Mouse (Mus musculus) CH12.LX (cell line): ENCODE data around the gene Podxl2. TPM values are rescaled to one million over a fixed set of nuclear protein-coding genes. Genes with fewer than 3 reads are reported as not detected.

Experiments
- DNase-seq: peaks from one replicate; pipeline ENCODE4 v3.0.0-alpha.2; 2013; ENCODE audit errors: extremely low read depth
- H3K27ac ChIP-seq: 2 replicates; pipeline ENCODE4 v1.5.1; 2012; ENCODE audit warnings: low read depth, mild to moderate bottlenecking, control low read depth, moderate library complexity; ENCODE audit not compliant: insufficient read depth
- H3K27me3 ChIP-seq: replicated peaks from 2 replicates; pipeline ENCODE3; 2012; ENCODE audit warnings: inconsistent platforms
- H3K36me3 ChIP-seq, 2 experiments: replicated peaks in 1 of 2; 2 replicates each; pipeline versions ENCODE3 to v1.6.1; 2012; ENCODE audit warnings: inconsistent platforms in 1 of 2, low read length in 1 of 2, mild to moderate bottlenecking in 1 of 2, mixed read lengths in 1 of 2, moderate library complexity in 1 of 2; ENCODE audit not compliant: control insufficient read depth in 1 of 2, insufficient read depth in 1 of 2
- H3K4me1 ChIP-seq, 2 experiments: 2 replicates each; pipeline ENCODE4 v1.6.1; 2012; ENCODE audit warnings: inconsistent platforms in 1 of 2, moderate library complexity in 1 of 2; ENCODE audit not compliant: insufficient read depth in 2 of 2, control insufficient read depth in 1 of 2
- H3K4me2 ChIP-seq: 2 replicates; pipeline ENCODE4 v1.6.1; 2012; ENCODE audit warnings: low read depth, mild to moderate bottlenecking, control low read depth; ENCODE audit not compliant: poor library complexity, insufficient read depth, severe bottlenecking
- H3K4me3 ChIP-seq, 3 experiments: fragments of 150-350 bp in 1 of 3; sonication (generic) in 1 of 3; replicated peaks in 1 of 3; 2 replicates each; pipeline versions ENCODE3 to v1.5.1; 2011 to 2012; ENCODE audit warnings: low read depth in 2 of 3, low read length in 2 of 3, mild to moderate bottlenecking in 2 of 3, moderate library complexity in 2 of 3, control low read depth in 1 of 3, improper control_type of control experiment in 1 of 3, inconsistent platforms in 1 of 3, mixed read lengths in 1 of 3; ENCODE audit not compliant: poor library complexity in 1 of 3
- H3K79me2 ChIP-seq: replicated peaks from 2 replicates; pipeline ENCODE4 v1.6.1; 2012; ENCODE audit warnings: mild to moderate bottlenecking, moderate library complexity; ENCODE audit not compliant: control insufficient read depth, poor library complexity, insufficient read depth, severe bottlenecking; ENCODE audit errors: extremely low read depth
- H3K9ac ChIP-seq: 2 replicates; pipeline ENCODE4 v1.6.1; 2012; ENCODE audit warnings: low read depth, mild to moderate bottlenecking, control low read depth, moderate library complexity; ENCODE audit not compliant: insufficient read depth
- H3K9me3 ChIP-seq: replicated peaks from 2 replicates; pipeline ENCODE3; 2012; ENCODE audit warnings: low read length, inconsistent platforms, mixed read lengths
- BHLHE40 ChIP-seq: IDR thresholded peaks from 2 replicates; pipeline ENCODE4 v1.6.1; 2011; ENCODE audit warnings: mild to moderate bottlenecking, low read depth, low read length, improper control_type of control experiment
- CHD2 ChIP-seq: IDR thresholded peaks from 2 replicates; pipeline ENCODE4 v1.6.1; 2011; ENCODE audit warnings: low read length, improper control_type of control experiment
- CTCF ChIP-seq, 2 experiments: IDR thresholded peaks in 1 of 2; conservative IDR thresholded peaks in 1 of 2; 2 replicates each; pipeline ENCODE4 v1.5.1; 2011 to 2012; ENCODE audit warnings: low read depth in 2 of 2, low read length in 2 of 2, improper control_type of control experiment in 1 of 2, inconsistent platforms in 1 of 2, mild to moderate bottlenecking in 1 of 2, moderate library complexity in 1 of 2
- EP300 ChIP-seq: IDR thresholded peaks from 2 replicates; pipeline ENCODE4 v1.6.1; 2011; ENCODE audit warnings: low read length, improper control_type of control experiment
- ETS1 ChIP-seq: conservative IDR thresholded peaks from 2 replicates; pipeline ENCODE4 v1.6.1; 2012; ENCODE audit warnings: low read depth, mild to moderate bottlenecking, inconsistent platforms, low read length, improper control_type of control experiment, moderate library complexity
- HCFC1 ChIP-seq: IDR thresholded peaks from 2 replicates; pipeline ENCODE4 v1.6.1; 2012; ENCODE audit warnings: low read depth, mild to moderate bottlenecking, inconsistent platforms, low read length, improper control_type of control experiment
- IRF4 ChIP-seq: IDR thresholded peaks from 2 replicates; pipeline ENCODE4 v1.6.1; 2014; ENCODE audit warnings: low read depth, mild to moderate bottlenecking, inconsistent platforms, low read length, improper control_type of control experiment
- JUN ChIP-seq: IDR thresholded peaks from 2 replicates; pipeline ENCODE4 v1.6.1; 2011; ENCODE audit warnings: low read depth, mild to moderate bottlenecking, low read length, improper control_type of control experiment, moderate library complexity; ENCODE audit not compliant: insufficient read depth
- JUND ChIP-seq: conservative IDR thresholded peaks from 2 replicates; pipeline ENCODE4 v1.6.1; 2011; ENCODE audit warnings: low read depth, low read length, improper control_type of control experiment
- KAT2A ChIP-seq: IDR thresholded peaks from 2 replicates; pipeline ENCODE4 v1.6.1; 2012; ENCODE audit warnings: low read length, improper control_type of control experiment, inconsistent platforms; ENCODE audit not compliant: insufficient replicate concordance
- MAX ChIP-seq: IDR thresholded peaks from 2 replicates; pipeline ENCODE4 v1.6.1; 2011; ENCODE audit warnings: low read length, improper control_type of control experiment
- MAZ ChIP-seq: IDR thresholded peaks from 2 replicates; pipeline ENCODE4 v1.6.1; 2012; ENCODE audit warnings: low read depth, mild to moderate bottlenecking, inconsistent platforms, low read length, improper control_type of control experiment, moderate library complexity
- MEF2A ChIP-seq: IDR thresholded peaks from 2 replicates; pipeline ENCODE4 v1.6.1; 2014; ENCODE audit warnings: low read depth, mild to moderate bottlenecking, inconsistent platforms, low read length, improper control_type of control experiment, borderline replicate concordance
- MXI1 ChIP-seq: IDR thresholded peaks from 2 replicates; pipeline ENCODE4 v1.6.1; 2011; ENCODE audit warnings: mild to moderate bottlenecking, low read depth, low read length, improper control_type of control experiment
- MYC ChIP-seq: IDR thresholded peaks from 2 replicates; pipeline ENCODE4 v1.6.1; 2011; ENCODE audit warnings: low read depth, mild to moderate bottlenecking, improper control_type of control experiment, low read length
- NRF1 ChIP-seq: IDR thresholded peaks from 2 replicates; pipeline ENCODE4 v1.6.1; 2014; ENCODE audit warnings: low read depth, mild to moderate bottlenecking, inconsistent platforms, low read length, improper control_type of control experiment, moderate library complexity
- POLR2A ChIP-seq: IDR thresholded peaks from 2 replicates; pipeline ENCODE4 v1.6.1; 2011; ENCODE audit warnings: low read depth, mild to moderate bottlenecking, improper control_type of control experiment, low read length
- RCOR1 ChIP-seq: conservative IDR thresholded peaks from 2 replicates; pipeline ENCODE4 v1.6.1; 2012; ENCODE audit warnings: low read depth, mild to moderate bottlenecking, inconsistent platforms, low read length, improper control_type of control experiment
- SIN3A ChIP-seq: IDR thresholded peaks from 2 replicates; pipeline ENCODE4 v1.6.1; 2012; ENCODE audit warnings: low read length, improper control_type of control experiment, inconsistent platforms
- SMC3 ChIP-seq: IDR thresholded peaks from 2 replicates; pipeline ENCODE4 v1.6.1; 2011; ENCODE audit warnings: low read depth, low read length, improper control_type of control experiment
- TBP ChIP-seq: conservative IDR thresholded peaks from 2 replicates; pipeline ENCODE4 v1.6.1; 2011; ENCODE audit warnings: low read depth, low read length, improper control_type of control experiment
- TCF12 ChIP-seq: IDR thresholded peaks from 2 replicates; pipeline ENCODE4 v1.6.1; 2014; ENCODE audit warnings: low read depth, mild to moderate bottlenecking, inconsistent platforms, low read length, improper control_type of control experiment
- USF1 ChIP-seq: IDR thresholded peaks from 2 replicates; pipeline ENCODE4 v1.6.1; 2014; ENCODE audit warnings: low read depth, mild to moderate bottlenecking, inconsistent platforms, low read length, improper control_type of control experiment
- USF2 ChIP-seq: conservative IDR thresholded peaks from 2 replicates; pipeline ENCODE4 v1.6.1; 2011; ENCODE audit warnings: low read depth, low read length, improper control_type of control experiment
- ZC3H11A ChIP-seq: IDR thresholded peaks from 2 replicates; pipeline ENCODE4 v1.6.1; 2012; ENCODE audit warnings: low read depth, mild to moderate bottlenecking, inconsistent platforms, low read length, improper control_type of control experiment
- ZKSCAN1 ChIP-seq: IDR thresholded peaks from 2 replicates; pipeline ENCODE4 v1.6.1; 2012; ENCODE audit warnings: low read depth, inconsistent platforms, low read length, improper control_type of control experiment, borderline replicate concordance
- ZMIZ1 ChIP-seq: IDR thresholded peaks from 2 replicates; pipeline ENCODE4 v1.6.1; 2012; ENCODE audit warnings: low read depth, mild to moderate bottlenecking, inconsistent platforms, low read length, improper control_type of control experiment
- ZNF384 ChIP-seq: IDR thresholded peaks from 2 replicates; pipeline ENCODE4 v1.6.1; 2012; ENCODE audit warnings: low read depth, low read length, improper control_type of control experiment, inconsistent platforms
- dilution Hi-C: fragments of 300-500 bp; cut with MboI; formaldehyde crosslinking; loops from 2 replicates; pipeline ENCODE4 v1.14.3; 2020; ENCODE audit warnings: low sequenced_read_pairs; ENCODE audit not compliant: extremely low pct_unique_long_range_greater_than_20kb, extremely low pct_ligation_motif_present
- in situ Hi-C: fragments of 300-500 bp; cut with MboI; formaldehyde crosslinking; loops from 3 replicates; pipeline ENCODE4 v1.14.3; 2019; ENCODE audit warnings: low sequenced_read_pairs, low pct_ligation_motif_present, low pct_unique_long_range_greater_than_20kb, mixed read lengths
- polyA plus RNA-seq: library from polyadenylated mRNA; unstranded; fragments of >175 nt; gene quantifications from 2 replicates; pipeline ENCODE4 v1.2.1, GENCODE M21; 2012; ENCODE audit warnings: low read depth; ENCODE audit not compliant: insufficient read length
- total RNA-seq, 2 experiments: library from RNA; depleted of rRNA; stranded (reverse); fragments of 300-350 nt in 1 of 2; fragments of >200 nt in 1 of 2; gene quantifications; 2 replicates each; pipeline ENCODE4 v1.2.3; 2012 to 2014

The Podxl2 gene
- total and polyA plus RNA-seq, 3 experiments = 0.79 to 0.93 (median 0.81) TPM

DNA sequence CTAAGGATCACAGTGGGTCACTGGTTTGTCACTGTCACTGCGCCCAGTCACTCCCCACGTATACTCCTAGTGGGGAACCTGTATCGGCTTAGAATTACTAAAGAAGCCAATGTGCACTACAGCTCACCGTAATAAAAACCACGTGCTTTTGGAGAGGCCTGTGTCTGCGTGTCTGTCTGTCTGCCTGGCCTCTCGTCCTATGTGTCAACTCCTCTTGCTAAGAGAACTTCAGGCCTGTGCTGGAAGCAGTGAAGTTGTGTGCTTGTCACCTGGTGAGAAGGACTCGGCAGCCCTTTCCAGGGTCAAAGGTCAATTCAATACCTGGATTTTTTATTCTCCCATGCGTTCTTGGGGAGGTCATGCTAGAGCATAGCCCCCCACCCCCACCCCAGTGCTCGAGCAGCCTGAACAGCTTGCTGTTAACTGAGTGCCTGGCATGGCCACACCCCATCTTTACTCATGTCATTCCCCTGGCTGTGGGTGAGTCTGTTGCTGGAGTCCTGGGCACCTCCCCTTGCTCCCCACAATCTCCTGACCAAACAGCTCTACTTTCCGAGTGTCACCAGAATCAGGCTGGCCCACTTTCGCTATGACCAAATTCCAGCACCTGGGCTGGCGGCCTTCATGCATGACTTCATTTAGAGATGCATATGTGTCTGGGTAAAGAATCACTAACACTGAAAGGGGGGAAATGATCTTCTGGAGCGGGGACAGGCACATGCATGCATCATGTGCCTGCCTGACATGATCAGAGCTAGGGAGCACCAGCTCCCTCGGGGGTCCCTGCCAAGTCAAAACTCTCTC is 46.4 kb downstream of the Podxl2 start:
- H3K4me3 ChIP-seq = no peak overlapping the region
- H3K4me2 ChIP-seq = peak overlapping the region; percentile 68
- H3K9ac ChIP-seq = no peak overlapping the region
- peak overlapping the region; percentile 95 for H3K27ac ChIP-seq
- H3K9me3 ChIP-seq = no peaks in the 10 kb centered on the region
- DNase-seq = peak; percentile 97
- TF ChIP-seq MEF2A = peak; percentile 75; the same call in 1 of the 2 replicates
- peak; percentile 86; the same call in 1 of the 2 replicates for TF ChIP-seq MYC
- TF ChIP-seq ETS1 = peak; percentile 97
- TF ChIP-seq USF2 = peak; percentile 30; the same call in 1 of the 2 replicates
- TF ChIP-seq NRF1 = 0 out of 2 replicates have a peak, but pooled peaks have one; percentile 24
- TF ChIP-seq HCFC1 = peak; percentile 18; the same call in 1 of the 2 replicates
- no peak for TF ChIP-seq ZC3H11A
- TF ChIP-seq ZMIZ1 = peak; percentile 49; the same call in 1 of the 2 replicates
- peak; percentile 100 for TF ChIP-seq BHLHE40
- peak; percentile 92; the same call in 1 of the 2 replicates for TF ChIP-seq RCOR1
- no peak for TF ChIP-seq KAT2A
- peak; percentile 99 for TF ChIP-seq TCF12
- TF ChIP-seq POLR2A = peak; percentile 30; the same call in 1 of the 2 replicates
- peak; percentile 97 for TF ChIP-seq MAX
- TF ChIP-seq IRF4 = peak; percentile 97
- peak; percentile 62 for TF ChIP-seq CHD2
- 0 out of 2 replicates have a peak, but pooled peaks have one; percentile 43 for TF ChIP-seq TBP
- TF ChIP-seq USF1 = no peak
- TF ChIP-seq MXI1 = peak; percentile 94
- no peak for TF ChIP-seq ZNF384
- TF ChIP-seq EP300 = peak; percentile 90
- TF ChIP-seq SMC3 = peak; percentile 26
- TF ChIP-seq JUND = peak; percentile 47
- TF ChIP-seq ZKSCAN1 = no peak
- no peak for TF ChIP-seq CTCF (conservative IDR thresholded peaks at IDR 0.05 in 1 of 2, IDR thresholded peaks at IDR 0.05 in 1 of 2; ENCODE audit: low read depth in 2 of 2, low read length in 2 of 2)
- peak; percentile 83 for TF ChIP-seq MAZ
- peak; percentile 79 for TF ChIP-seq JUN
- TF ChIP-seq SIN3A = peak; percentile 74
- no peaks in the 10 kb centered on the region for H3K79me2 ChIP-seq
- peaks cover 28 to 37% of the 10 kb centered on the region in 2 experiments for H3K36me3 ChIP-seq
- H3K4me1 ChIP-seq = peaks cover 57 to 91% of the 10 kb centered on the region in 2 experiments
- in situ Hi-C loops = loop anchor here (5.0 kb wide), 1 partner anchor 96 kb away; no protein-coding TSS in a partner anchor
- dilution Hi-C loops = no loop called here
- H3K27me3 ChIP-seq = no peaks in the 10 kb centered on the region
